Mouse (Mus musculus): ENCODE measurements around the gene Invs. TPM values are rescaled to one million over a fixed set of nuclear protein-coding genes. Genes with fewer than 3 reads are reported as not detected.

Gene Invs
- polyA plus RNA-seq, 1 experiment = 3.4 TPM

DNA sequence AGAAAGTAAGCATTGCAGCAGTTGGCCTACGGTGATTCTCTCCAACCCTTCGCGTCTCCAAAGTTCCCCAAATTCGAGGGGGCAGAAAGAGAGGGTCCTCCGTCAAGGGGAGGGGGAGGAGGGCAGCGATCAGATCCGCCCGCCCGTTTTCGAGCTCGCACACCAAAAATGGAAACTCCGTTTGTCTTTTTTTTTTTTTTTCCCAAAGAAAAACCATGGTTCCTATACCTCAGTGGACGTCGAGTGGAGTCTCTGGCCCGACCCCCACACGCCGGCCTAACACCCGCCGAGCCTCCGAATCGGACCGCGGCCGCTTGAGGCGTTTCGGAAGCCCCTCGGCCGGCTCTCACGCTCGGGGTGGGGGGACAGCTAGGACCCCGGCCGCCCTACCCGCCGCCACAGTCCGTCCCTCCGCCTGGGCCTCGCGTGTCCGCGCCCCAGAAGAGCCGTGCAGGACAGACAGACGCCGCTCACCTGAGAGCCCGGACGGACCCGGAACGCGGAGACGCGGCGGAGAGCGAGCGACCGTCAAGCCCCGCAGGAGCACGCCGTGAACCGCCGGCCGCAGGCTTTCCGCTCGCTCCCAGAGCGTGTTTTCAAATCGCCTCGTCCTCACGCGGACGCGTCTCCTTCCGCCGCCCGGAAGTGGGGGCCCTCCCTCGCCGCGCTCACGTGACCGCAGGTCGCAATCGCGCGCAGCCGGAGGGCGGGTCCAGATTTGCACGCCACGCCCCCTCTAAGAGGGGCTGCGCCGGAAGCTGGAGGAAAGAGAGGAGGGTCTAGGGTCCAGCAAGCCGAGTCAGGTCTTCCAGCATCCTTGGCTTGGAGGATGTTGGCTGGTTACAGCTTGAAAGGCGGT lies 193.5 kb downstream of the Invs start, which contains the start of gene Tex10:
Gene Tex10, minus strand, starts transcription at position 668 of the 859 bp plus-strand sequence.
- Histone ChIP-seq H3K27me3 (ENCODE audit: control insufficient read depth, insufficient read depth, low read length) (no peaks in the 10 kb centered on the region), H3K27ac (ENCODE audit: insufficient read depth, low read length) (peak within 1 kb of the TSS; percentile 79), H3K36me3 (ENCODE audit: control insufficient read depth, insufficient read depth, low read length) (peaks cover 7% of the 10 kb centered on the region), H3K4me1 (ENCODE audit: control insufficient read depth, insufficient read depth, insufficient read length) (peaks cover 2% of the 10 kb centered on the region; the same call in 1 of the 2 replicates), H3K4me3 (ENCODE audit: extremely low read depth, insufficient read depth, insufficient read length) (peak within 1 kb of the TSS; percentile 85)
- TF ChIP-seq POLR2A (IDR thresholded peaks at IDR 0.05; ENCODE audit: low read depth, low read length) = no peak
- no peak for TF ChIP-seq CTCF (IDR thresholded peaks at IDR 0.05; ENCODE audit: extremely low read depth, insufficient read depth, insufficient read length, insufficient replicate concordance)
- DNase-seq (ENCODE audit: low read depth in 1 of 2, low spot score in 2 of 2) = peak; percentile 78 to 92
- whole genome bisulfite sequencing = 1% methylated on average over 88 of the region's 89 CpGs

DNA sequence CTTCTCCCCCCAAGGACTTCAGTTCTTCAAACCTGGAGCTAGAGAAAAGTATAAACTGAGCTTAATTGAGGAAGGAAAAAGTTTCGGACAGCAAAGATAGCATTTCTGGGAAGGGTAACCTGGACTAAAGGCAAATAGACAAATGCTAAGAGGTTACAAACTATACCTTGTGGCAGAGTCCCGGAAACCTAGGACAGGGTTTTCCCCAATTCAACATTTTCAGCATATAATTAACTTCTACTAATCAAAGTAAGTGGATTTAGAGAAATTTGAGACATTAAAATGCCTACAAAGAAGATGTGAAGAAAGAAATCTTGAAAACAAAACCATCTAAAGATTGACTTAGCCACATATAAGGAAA lies 194.1 kb downstream of the Invs start:
- no peak for DNase-seq (ENCODE audit: low read depth in 1 of 2, low spot score in 2 of 2)
- Histone ChIP-seq H3K27ac (ENCODE audit: insufficient read depth, low read length) (peak overlapping the region; percentile 26), H3K4me1 (ENCODE audit: control insufficient read depth, insufficient read depth, insufficient read length) (peaks cover 2% of the 10 kb centered on the region; the same call in 1 of the 2 replicates), H3K36me3 (ENCODE audit: control insufficient read depth, insufficient read depth, low read length) (peaks cover 2% of the 10 kb centered on the region; the same call in 1 of the 2 replicates), H3K4me3 (ENCODE audit: extremely low read depth, insufficient read depth, insufficient read length) (peak overlapping the region; percentile 85), H3K27me3 (ENCODE audit: control insufficient read depth, insufficient read depth, low read length) (no peaks in the 10 kb centered on the region)
- WGBS = 47% methylated on average over 2 of the region's 2 CpGs
- TF ChIP-seq CTCF (IDR thresholded peaks at IDR 0.05; ENCODE audit: extremely low read depth, insufficient read depth, insufficient read length, insufficient replicate concordance) = no peak
- TF ChIP-seq POLR2A (IDR thresholded peaks at IDR 0.05; ENCODE audit: low read depth, low read length) = no peak

DNA sequence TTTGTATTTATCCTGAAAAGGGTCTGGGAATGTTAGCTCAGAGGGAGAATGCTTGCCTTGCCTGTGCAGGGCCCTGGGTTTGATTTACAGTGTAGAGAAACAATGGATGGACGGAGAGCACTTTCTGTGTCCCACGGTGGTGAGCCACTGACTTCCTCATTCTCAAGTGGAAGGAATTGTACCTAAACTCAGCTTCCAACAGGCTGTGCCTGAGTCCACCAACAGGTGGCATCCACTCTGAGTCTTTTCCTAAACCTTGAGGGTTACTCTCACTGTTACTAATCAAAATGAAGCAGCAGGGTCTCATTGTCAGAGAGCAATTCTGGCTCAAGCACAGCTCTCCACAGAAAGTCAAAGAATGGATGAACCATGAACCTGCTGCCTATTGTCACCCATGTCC lies 201.7 kb downstream of the Invs start:
- Histone ChIP-seq H3K4me1 (ENCODE audit: control insufficient read depth, insufficient read depth, insufficient read length) (no peaks in the 10 kb centered on the region), H3K27me3 (ENCODE audit: control insufficient read depth, insufficient read depth, low read length) (no peaks in the 10 kb centered on the region), H3K27ac (ENCODE audit: insufficient read depth, low read length) (no peak overlapping the region), H3K4me3 (ENCODE audit: extremely low read depth, insufficient read depth, insufficient read length) (no peak overlapping the region), H3K36me3 (ENCODE audit: control insufficient read depth, insufficient read depth, low read length) (no peaks in the 10 kb centered on the region)
- peak in 1 of 2 experiments; percentile 18 for DNase-seq (ENCODE audit: low read depth in 1 of 2, low spot score in 2 of 2)
- 13% methylated on average over 2 of the region's 2 CpGs for WGBS
- TF ChIP-seq POLR2A (IDR thresholded peaks at IDR 0.05; ENCODE audit: low read depth, low read length) (no peak), CTCF (IDR thresholded peaks at IDR 0.05; ENCODE audit: extremely low read depth, insufficient read depth, insufficient read length, insufficient replicate concordance) (no peak)

Other genes with a start within 250 kb of the Invs start
- gene Nr4a3, start 234.6 kb upstream of the Invs start, polyA plus RNA-seq (2012; rRNA removed) = 7.0 and 9.8 TPM in 2 replicates
- gene Stx17, start 154.8 kb upstream of the Invs start, polyA plus RNA-seq (2012; rRNA removed) = 3.1 and 4.0 TPM in 2 replicates
- gene Erp44, start 202 bp upstream of the Invs start, polyA plus RNA-seq (2012; rRNA removed) = 5.4 and 6.5 TPM in 2 replicates
- gene Tex10, start 193.7 kb downstream of the Invs start, polyA plus RNA-seq (2012; rRNA removed) = 6.8 and 9.2 TPM in 2 replicates